Mouse (Mus musculus) layer of hippocampus, postnatal 10 days (tissue): ENCODE data around the gene Gm5244. TPM values are rescaled to one million over a fixed set of nuclear protein-coding genes. Genes with fewer than 3 reads are reported as not detected.

Experiments
- total RNA-seq, 2 experiments: library from RNA; stranded (reverse); gene quantifications; 2 replicates each; pipeline ENCODE4 v1.2.3; 2021

The Gm5244 gene
- total RNA-seq, 2 experiments from 2014 or later = not detected

Other genes with a start within 250 kb of the Gm5244 start
- under 1 TPM; 0.29 to 0.30 TPM for gene Gm4952, start 246.7 kb upstream of the Gm5244 start, total RNA-seq
- under 1 TPM in 1 of 2 experiments, not detected in 1; 0.23 TPM for gene Glyat, start 213.4 kb upstream of the Gm5244 start, total RNA-seq
- not detected for gene Olfr1442, start 176.2 kb upstream of the Gm5244 start, total RNA-seq
- gene Olfr1443, start 168.6 kb upstream of the Gm5244 start, total RNA-seq = not detected
- not detected for gene Keg1, start 150.9 kb upstream of the Gm5244 start, total RNA-seq
- gene Cntf, start 81.0 kb upstream of the Gm5244 start, total RNA-seq = 1 to 10 TPM; 3.1 to 3.2 TPM
- 10 to 100 TPM; 78.6 to 82.9 TPM for gene Zfp91, start 50.6 kb upstream of the Gm5244 start, total RNA-seq
- gene Lpxn, start 50.5 kb upstream of the Gm5244 start, total RNA-seq = 1 to 10 TPM in 1 of 2 experiments, under 1 TPM in 1; 0.96 to 1.3 TPM
- not detected for gene Olfr1444, start 10.6 kb downstream of the Gm5244 start, total RNA-seq
- gene Olfr1445, start 37.2 kb downstream of the Gm5244 start, total RNA-seq = not detected
- gene Olfr1446, start 46.8 kb downstream of the Gm5244 start, total RNA-seq = not detected
- gene Olfr1447, start 57.1 kb downstream of the Gm5244 start, total RNA-seq = not detected
- not detected for gene Olfr1448, start 77.7 kb downstream of the Gm5244 start, total RNA-seq
- not detected for gene Olfr1449, start 84.2 kb downstream of the Gm5244 start, total RNA-seq
- gene Olfr1450, start 103.6 kb downstream of the Gm5244 start, total RNA-seq = not detected
- not detected for gene Olfr1451, start 148.3 kb downstream of the Gm5244 start, total RNA-seq
- not detected for gene Olfr1453, start 181.6 kb downstream of the Gm5244 start, total RNA-seq
- not detected for gene Olfr1454, start 213.9 kb downstream of the Gm5244 start, total RNA-seq